Mouse (Mus musculus) forebrain, embryonic 10.5 days (tissue): ENCODE data around the gene Snrpa. TPM values are rescaled to one million over a fixed set of nuclear protein-coding genes. Genes with fewer than 3 reads are reported as not detected.

ENCODE experiments used
- DNase-seq: peaks from one replicate; pipeline ENCODE4 v3.0.0-alpha.2; 2017; ENCODE audit warnings: low spot score; ENCODE audit errors: extremely low spot score
- H3K27ac ChIP-seq: fragments of 300-500 bp; sonication (generic); 2 replicates; pipeline ENCODE4 v1.5.1; 2016; ENCODE audit warnings: mild to moderate bottlenecking
- H3K27me3 ChIP-seq: fragments of 300-500 bp; sonication (generic); 2 replicates; pipeline ENCODE4 v1.6.1; 2016; ENCODE audit warnings: mild to moderate bottlenecking; ENCODE audit not compliant: poor library complexity, severe bottlenecking
- H3K36me3 ChIP-seq: fragments of 300-500 bp; sonication (generic); replicated peaks from 2 replicates; pipeline ENCODE4 v1.6.1; 2016; ENCODE audit warnings: mild to moderate bottlenecking, moderate library complexity
- H3K4me1 ChIP-seq: fragments of 300-500 bp; sonication (generic); 2 replicates; pipeline ENCODE4 v1.6.1; 2016
- H3K4me3 ChIP-seq: fragments of 300-500 bp; sonication (generic); 2 replicates; pipeline ENCODE4 v1.5.1; 2016; ENCODE audit warnings: mild to moderate bottlenecking, moderate library complexity
- H3K9me3 ChIP-seq: fragments of 300-500 bp; sonication (generic); 2 replicates; pipeline ENCODE4 v1.6.1; 2016; ENCODE audit warnings: mild to moderate bottlenecking, moderate library complexity
- WGBS: fragments of 180-500 bp; shearing (Covaris S2); methylation state at CpG from one replicate; pipeline ENCODE4 v1.1.7; 2016; 5-methylcytosine and 5-hydroxymethylcytosine counted together
- microRNA counts: library from miRNA; unstranded; fragments of <30 nt; microRNA quantifications from one replicate; lab custom pipeline; 2017
- microRNA-seq: library from miRNA; unstranded; fragments of <30 nt; microRNA quantifications from one replicate; pipeline ENCODE4, GENCODE M21; 2017
- polyA plus RNA-seq: library from polyadenylated mRNA; unstranded; fragments of >200 nt; fragmentation: Nextera tagmentation; extraction: Ambion mirVana; gene quantifications from 2 replicates; pipeline ENCODE4 v1.2.1, GENCODE M21; 2016

Snrpa gene
- polyA plus RNA-seq, 1 experiment from 2014 or later: 418 TPM

DNA sequence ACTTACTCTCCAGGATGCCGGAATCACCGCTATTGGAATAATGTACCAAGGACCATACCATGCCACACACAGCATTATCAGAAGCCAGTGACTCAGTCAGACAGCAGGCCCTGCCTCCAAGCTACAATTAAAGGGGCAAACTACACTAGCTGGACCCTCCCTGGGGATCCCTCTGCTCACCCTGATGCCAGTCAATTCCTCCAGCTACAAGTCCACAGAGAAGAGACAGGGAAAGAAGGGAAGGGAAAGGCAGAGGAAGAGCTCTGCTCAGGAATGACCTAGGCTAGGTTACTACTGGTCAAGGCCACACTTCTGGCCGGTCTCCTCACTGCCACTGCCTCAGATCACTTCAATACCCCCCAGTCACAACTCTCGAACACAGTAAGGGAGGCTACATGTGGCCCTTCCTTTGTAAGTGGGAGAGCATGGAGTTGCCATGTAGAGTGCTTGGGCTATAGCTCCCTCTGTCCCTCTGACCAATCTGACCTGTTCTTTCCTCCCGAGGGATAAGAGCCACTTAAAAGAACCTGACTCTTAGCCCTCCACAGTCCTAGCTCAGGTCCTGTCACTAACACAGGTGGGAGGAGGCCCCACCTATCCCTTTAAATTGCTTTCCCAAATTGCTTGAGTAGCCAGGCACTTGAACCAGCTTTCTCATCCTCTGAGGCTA is 33.2 kb downstream of the Snrpa start:
- Histone ChIP-seq H3K27me3 (no peaks in the 10 kb centered on the region), H3K9me3 (no peaks in the 10 kb centered on the region), H3K27ac (no peak overlapping the region), H3K4me1 (peaks cover 65% of the 10 kb centered on the region), H3K4me3 (peak overlapping the region; percentile 77; the same call in 1 of the 2 replicates), H3K36me3 (peaks cover 73% of the 10 kb centered on the region)
- WGBS: 86% methylated on average over 5 of the region's 5 CpGs
- no peak for DNase-seq

DNA sequence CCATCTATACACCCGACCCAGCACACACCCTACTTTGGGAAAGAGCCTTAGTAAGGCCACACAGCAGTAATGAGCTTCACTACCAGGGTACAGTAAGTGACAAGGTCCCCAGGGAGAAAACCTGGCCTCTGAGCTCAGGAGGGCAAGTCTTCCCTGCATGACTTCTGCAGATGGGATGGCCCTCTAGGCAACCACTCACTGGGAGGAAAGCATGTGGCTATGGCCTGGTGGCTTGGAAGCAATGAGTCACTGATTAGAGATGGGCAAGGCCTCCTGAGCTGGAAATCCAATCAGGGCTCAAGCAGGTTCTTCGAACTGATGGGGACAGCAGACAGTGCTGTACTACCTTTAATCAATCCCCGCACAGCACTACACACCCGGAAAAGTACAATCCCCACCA is 34.3 kb downstream of the Snrpa start:
- Histone ChIP-seq H3K27me3 (no peaks in the 10 kb centered on the region), H3K4me1 (peaks cover 55% of the 10 kb centered on the region), H3K9me3 (no peaks in the 10 kb centered on the region), H3K27ac (no peak overlapping the region), H3K36me3 (peaks cover 83% of the 10 kb centered on the region), H3K4me3 (no peak overlapping the region)
- WGBS: 90% methylated on average over 4 of the region's 4 CpGs
- DNase-seq: no peak

DNA sequence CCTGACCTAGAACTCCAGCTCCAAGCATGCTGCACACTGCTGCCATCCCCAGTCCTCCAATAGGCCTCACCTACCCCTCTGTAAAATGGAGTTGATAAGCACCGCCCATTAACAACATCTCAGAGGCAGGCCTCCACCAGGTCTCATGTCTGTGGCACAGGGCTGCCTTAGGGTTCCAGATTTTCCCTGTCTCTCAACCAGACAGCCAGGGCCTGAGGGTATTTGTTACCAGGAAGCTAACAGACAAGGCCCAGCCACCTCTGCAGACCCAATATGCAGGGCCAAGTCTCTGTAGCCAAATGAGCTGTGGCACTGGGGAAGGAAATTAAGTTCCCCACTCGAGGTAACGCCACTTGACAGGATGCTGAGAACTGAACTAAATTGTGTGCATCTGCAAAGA is 35.1 kb downstream of the Snrpa start:
- Histone ChIP-seq H3K4me3 (no peak overlapping the region), H3K36me3 (peaks cover 86% of the 10 kb centered on the region), H3K4me1 (peaks cover 55% of the 10 kb centered on the region), H3K27ac (no peak overlapping the region), H3K27me3 (no peaks in the 10 kb centered on the region), H3K9me3 (no peaks in the 10 kb centered on the region)
- 92% methylated on average over 3 of the region's 3 CpGs for WGBS
- DNase-seq: no peak

DNA sequence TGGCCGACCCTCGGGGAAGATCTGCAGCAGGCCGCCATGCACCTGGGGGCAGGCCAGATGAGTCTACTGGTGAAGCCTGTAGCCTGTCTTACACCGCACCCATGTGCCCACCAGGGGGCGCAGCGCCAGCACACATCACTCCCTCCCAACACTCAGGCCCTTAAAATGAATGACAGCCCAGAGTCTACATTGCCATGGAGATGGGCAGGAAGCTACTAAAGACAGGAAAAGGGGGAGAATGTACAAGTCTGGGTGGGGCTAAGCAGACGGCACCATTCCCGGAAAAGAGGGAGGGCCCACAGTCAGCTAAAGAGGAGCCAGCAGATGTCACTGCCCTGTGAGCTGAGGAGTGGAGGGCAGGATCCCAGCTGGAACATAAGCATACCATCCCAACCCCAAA is 36.2 kb downstream of the Snrpa start:
- WGBS: 29% methylated on average over 8 of the region's 8 CpGs
- Histone ChIP-seq H3K36me3 (peaks cover 80% of the 10 kb centered on the region), H3K4me1 (peaks cover 46% of the 10 kb centered on the region), H3K4me3 (no peak overlapping the region), H3K27ac (no peak overlapping the region), H3K9me3 (no peaks in the 10 kb centered on the region), H3K27me3 (no peaks in the 10 kb centered on the region)
- peak; percentile 81 for DNase-seq

DNA sequence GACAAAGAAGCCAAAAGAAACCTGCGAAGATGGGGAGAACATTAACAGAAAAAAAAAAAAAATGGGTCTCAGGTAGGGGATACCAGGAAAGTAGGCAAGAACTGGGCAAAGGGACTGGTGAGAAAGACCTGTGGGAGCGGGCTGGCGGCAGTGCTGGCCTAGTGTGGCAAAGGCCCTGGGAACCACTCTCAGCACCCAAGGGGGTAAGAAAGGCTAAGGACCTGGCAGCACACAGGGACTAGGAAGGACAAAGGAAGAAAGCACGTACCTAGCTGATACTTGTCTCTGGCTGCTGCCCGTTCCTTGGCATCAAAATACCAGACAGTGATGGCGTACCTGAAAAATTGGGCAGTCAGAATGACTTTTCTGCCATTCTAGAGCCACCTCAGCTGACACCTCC is 36.8 kb downstream of the Snrpa start:
- peaks cover 74% of the 10 kb centered on the region for H3K36me3 ChIP-seq
- no peak overlapping the region for H3K4me3 ChIP-seq
- WGBS: 94% methylated on average over 6 of the region's 6 CpGs
- H3K27me3 ChIP-seq: no peaks in the 10 kb centered on the region
- H3K27ac ChIP-seq: no peak overlapping the region
- H3K9me3 ChIP-seq: no peaks in the 10 kb centered on the region
- H3K4me1 ChIP-seq: peaks cover 40% of the 10 kb centered on the region
- no peak for DNase-seq

DNA sequence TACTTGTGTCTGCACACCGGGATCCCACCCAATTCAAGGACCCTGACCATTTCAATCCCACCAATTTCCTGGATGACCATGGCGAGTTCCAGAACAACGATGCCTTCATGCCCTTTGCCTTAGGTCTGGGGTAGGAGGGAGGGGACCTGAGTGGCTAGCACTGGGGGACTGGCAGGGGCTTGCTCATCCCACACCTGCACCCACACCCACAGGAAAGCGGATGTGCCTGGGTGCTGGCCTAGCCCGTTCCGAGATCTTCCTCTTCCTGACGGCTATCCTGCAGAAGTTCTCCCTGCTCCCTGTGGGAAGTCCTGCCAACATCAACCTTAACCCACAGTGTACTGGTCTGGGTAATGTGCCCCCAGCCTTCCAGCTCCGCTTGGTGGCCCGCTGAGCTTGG is 37.9 kb downstream of the Snrpa start:
- Histone ChIP-seq H3K27ac (no peak overlapping the region), H3K36me3 (peaks cover 63% of the 10 kb centered on the region), H3K27me3 (no peaks in the 10 kb centered on the region), H3K9me3 (no peaks in the 10 kb centered on the region), H3K4me3 (no peak overlapping the region), H3K4me1 (peaks cover 29% of the 10 kb centered on the region)
- 96% methylated on average over 9 of the region's 9 CpGs for WGBS
- no peak for DNase-seq

DNA sequence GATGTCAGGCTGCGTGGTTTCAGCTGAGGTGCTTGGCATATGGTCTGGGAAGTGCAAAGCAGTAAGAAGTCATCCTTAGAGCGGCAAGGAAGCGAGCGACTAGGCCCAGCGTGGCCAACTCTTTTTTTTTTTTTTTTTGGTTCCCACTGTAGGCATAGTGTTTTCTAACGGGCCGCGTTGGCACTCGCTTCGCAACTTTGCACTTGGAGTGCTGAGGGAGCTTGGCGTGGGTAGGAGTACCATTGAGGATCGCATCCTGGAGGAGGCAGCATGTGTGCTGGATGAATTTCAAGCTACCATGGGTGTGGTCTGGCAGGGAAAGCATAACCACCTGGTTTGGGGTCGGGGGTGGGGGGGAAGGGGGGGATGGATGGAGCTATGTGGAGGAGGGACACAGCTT is 40.1 kb downstream of the Snrpa start:
- peaks cover 13% of the 10 kb centered on the region for H3K4me1 ChIP-seq
- H3K36me3 ChIP-seq: peaks cover 42% of the 10 kb centered on the region
- no peaks in the 10 kb centered on the region for H3K9me3 ChIP-seq
- WGBS: 88% methylated on average over 13 of the region's 13 CpGs
- no peak overlapping the region for H3K4me3 ChIP-seq
- no peak overlapping the region for H3K27ac ChIP-seq
- no peaks in the 10 kb centered on the region for H3K27me3 ChIP-seq
- DNase-seq: no peak

DNA sequence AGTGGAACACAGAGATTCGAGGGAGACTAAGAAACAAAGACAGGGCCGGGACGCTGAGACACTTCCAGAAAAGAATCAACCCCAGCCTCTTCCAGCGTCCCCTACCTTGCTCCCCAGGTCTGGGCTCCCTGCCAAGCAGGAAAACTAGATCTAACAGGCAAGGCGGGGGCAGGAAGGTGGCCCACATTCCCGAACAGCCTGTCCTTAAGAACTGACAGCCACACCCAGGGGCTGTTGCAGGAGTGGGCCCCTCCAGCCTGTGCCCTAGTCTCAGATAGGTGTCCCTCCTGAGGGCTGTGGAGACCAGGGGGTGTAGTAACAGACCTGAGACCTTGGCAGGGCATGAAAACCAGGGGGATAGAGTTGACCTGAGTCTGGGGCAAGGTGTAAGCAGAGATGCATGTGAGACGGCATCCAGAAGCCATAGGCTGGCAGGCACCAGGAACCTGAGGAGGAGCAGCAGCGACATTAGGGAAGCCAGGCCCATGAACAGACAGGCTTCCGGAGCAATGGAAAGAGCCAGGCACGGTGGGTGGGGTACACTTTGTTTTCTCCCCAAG is 42.8 kb downstream of the Snrpa start, which contains the start of gene Cyp2t4:
TSS of gene Cyp2t4 (plus strand) at position 510 of the 560 bp plus-strand sequence.
- Histone ChIP-seq H3K27ac (no peak within 1 kb of the TSS), H3K9me3 (0 out of 2 replicates have a peak, but pooled peaks cover 4% of the 10 kb centered on the region), H3K4me1 (no peaks in the 10 kb centered on the region), H3K36me3 (peaks cover 16% of the 10 kb centered on the region), H3K27me3 (no peaks in the 10 kb centered on the region), H3K4me3 (no peak within 1 kb of the TSS)
- no peak for DNase-seq
- 88% methylated on average over 10 of the region's 10 CpGs for WGBS

MicroRNA genes within 50 kb of the gene (microRNA counts, 519-probe panel; counts per million panel counts)
- 341 counts per million, percentile 65 among the panel's probes with 10 or more counts for microRNA mmu-miR-1191 (lab: Ali Mortazavi, UCI)

Small RNAs within 50 kb of the gene (microRNA-seq; reads per million reads assigned to microRNA genes)
- gene Mir1191: 12.6 reads per million, percentile 24 among the genes with 10 or more reads in this experiment
- 0.90 reads per million for gene Mir3101

Other genes with a start within 250 kb of the Snrpa start
- not detected in 2 replicates for gene Cyp2a12, start 167.2 kb downstream of the Snrpa start, polyA plus RNA-seq
- not detected in 2 replicates for gene Cyp2f2, start 76.4 kb downstream of the Snrpa start, polyA plus RNA-seq
- 0.12 and 0.16 TPM in 2 replicates for gene Cyp2t4, start 42.6 kb downstream of the Snrpa start, polyA plus RNA-seq
- gene Egln2, start 29.5 kb downstream of the Snrpa start, polyA plus RNA-seq: 73.7 and 74.0 TPM in 2 replicates
- 55.2 and 56.3 TPM in 2 replicates for gene Rab4b, start 17.4 kb downstream of the Snrpa start, polyA plus RNA-seq
- gene Gm21983, start 15.2 kb downstream of the Snrpa start, polyA plus RNA-seq: not detected in 2 replicates
- 1.1 and 1.7 TPM in 2 replicates for gene Mia, start 15.1 kb downstream of the Snrpa start, polyA plus RNA-seq
- gene BC024978, start 490 bp downstream of the Snrpa start, polyA plus RNA-seq: 4.1 and 4.3 TPM in 2 replicates
- gene Itpkc, start 32.4 kb upstream of the Snrpa start, polyA plus RNA-seq: 4.4 and 5.3 TPM in 2 replicates
- gene Coq8b, start 36.8 kb upstream of the Snrpa start, polyA plus RNA-seq: 24.1 and 24.4 TPM in 2 replicates
- 13.6 and 15.6 TPM in 2 replicates for gene Numbl, start 62.2 kb upstream of the Snrpa start, polyA plus RNA-seq
- gene Ltbp4, start 141.4 kb upstream of the Snrpa start, polyA plus RNA-seq: 8.5 and 11.1 TPM in 2 replicates
- gene Shkbp1, start 159.7 kb upstream of the Snrpa start, polyA plus RNA-seq: 62.4 and 67.7 TPM in 2 replicates
- 1.4 TPM in 1 of 2 replicates, not detected in the other for gene Gm20479, start 161.1 kb upstream of the Snrpa start, polyA plus RNA-seq